Mouse (Mus musculus) spleen, adult 12 weeks (tissue): ENCODE data around the gene Gm16430.
"Not testable (repeated sequence)": the region's sequence is repeated elsewhere in the genome, so short reads cannot be mapped to it uniquely, and the experiment has no call there.

Experiments used
- DNase-seq: peaks from one replicate; pipeline ENCODE4 v3.0.0; 2022; ENCODE audit warnings: low spot score

Gm16430 gene

GRCm38 (mm10) chrX:54621911-54622310, at the start of gene Gm16430:
Gene Gm16430 (plus strand): TSS chrX:54622211.
- DNase-seq = not testable (repeated sequence)
